Mouse (Mus musculus): Measurements from ENCODE around the gene Asrgl1. TPM values are rescaled to one million over a fixed set of nuclear protein-coding genes. Genes with fewer than 3 reads are reported as not detected.
"Not testable (repeated sequence)": the region's sequence is repeated elsewhere in the genome, so short reads cannot be mapped to it uniquely, and the experiment has no call there.

Gene Asrgl1
- polyA plus RNA-seq, 1 experiment from 2014 or later = 20.3 TPM

DNA sequence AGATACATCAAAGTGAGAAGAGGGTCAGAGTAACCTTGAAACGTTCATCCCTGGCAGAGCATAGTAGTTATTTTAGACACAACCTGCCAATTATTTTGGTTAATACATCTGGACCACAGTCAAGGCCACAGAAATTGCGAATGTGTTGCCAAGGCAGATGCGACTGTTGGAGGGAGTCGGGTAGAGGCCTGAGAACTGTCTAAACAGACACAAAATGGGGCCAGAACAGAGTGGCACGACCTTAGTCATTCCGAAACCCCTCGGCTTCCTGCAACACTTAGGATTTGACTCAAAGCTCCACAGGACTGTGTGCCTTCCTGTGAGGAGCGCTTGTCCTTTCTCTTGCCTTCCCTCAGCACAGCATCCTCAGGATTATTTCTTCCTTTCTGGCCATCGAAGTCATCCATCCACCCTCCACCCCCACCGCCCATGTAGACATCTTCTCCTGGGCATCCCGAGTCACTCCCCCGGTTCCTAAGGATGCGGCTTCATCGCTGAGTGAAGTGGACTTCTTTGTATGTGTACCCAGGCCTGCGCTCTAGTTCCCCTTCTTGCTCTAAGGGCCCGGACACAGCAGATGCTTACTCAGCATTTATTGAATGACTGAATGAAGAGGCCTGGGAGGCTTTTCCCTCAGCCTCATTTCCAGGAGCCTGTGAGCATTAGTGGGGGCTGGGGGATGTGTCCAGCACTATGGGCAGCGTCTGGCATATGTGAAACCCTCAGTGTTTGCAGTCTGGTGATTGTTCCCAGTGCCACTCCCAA, 35.0 kb downstream of the Asrgl1 start:
- H3K27me3 ChIP-seq (replicated peaks) = no peaks in the 10 kb centered on the region
- 89% methylated on average over 17 of the region's 17 CpGs for WGBS
- ATAC-seq (replicated peaks) = no peak

DNA sequence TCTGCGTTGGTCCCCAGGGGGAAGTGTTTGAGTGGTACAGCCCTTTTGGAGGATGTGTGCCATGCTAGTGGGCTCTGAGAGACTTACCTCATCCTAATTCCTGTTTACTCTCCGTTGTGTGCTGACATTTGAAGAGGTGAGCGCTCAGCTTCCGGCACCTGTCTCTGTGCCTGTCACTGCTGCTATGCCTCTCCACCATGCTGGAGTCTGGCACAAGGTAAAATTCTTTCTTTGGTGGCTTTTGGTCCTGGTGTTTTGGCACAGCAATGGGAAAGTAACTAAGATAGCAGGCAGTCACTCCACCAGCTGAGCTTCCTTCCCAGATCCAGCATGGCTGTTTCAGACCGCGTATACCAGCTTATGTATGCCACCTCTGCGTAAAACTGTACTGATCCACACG, 35.7 kb downstream of the Asrgl1 start:
- Histone ChIP-seq H3K4me1 (no peaks in the 10 kb centered on the region), H3K9ac (no peak overlapping the region), H3K4me3 (no peak overlapping the region), H3K4me2 (no peak overlapping the region), H3K27me3 (replicated peaks) (no peaks in the 10 kb centered on the region), H3K9me3 (no peaks in the 10 kb centered on the region), H3K36me3 (replicated peaks) (no peaks in the 10 kb centered on the region), H3K27ac (no peak overlapping the region)
- no peak for ATAC-seq (replicated peaks)
- WGBS = 87% methylated on average over 8 of the region's 8 CpGs

More for the DNA sequence above, 35.0 kb downstream of the Asrgl1 start:
- no peak overlapping the region for H3K27ac ChIP-seq
- no peaks in the 10 kb centered on the region for H3K9me3 ChIP-seq
- H3K36me3 ChIP-seq (replicated peaks) = no peaks in the 10 kb centered on the region
- H3K9ac ChIP-seq = no peak overlapping the region
- H3K4me1 ChIP-seq = no peaks in the 10 kb centered on the region
- no peak overlapping the region for H3K4me2 ChIP-seq
- H3K4me3 ChIP-seq = no peak overlapping the region

DNA sequence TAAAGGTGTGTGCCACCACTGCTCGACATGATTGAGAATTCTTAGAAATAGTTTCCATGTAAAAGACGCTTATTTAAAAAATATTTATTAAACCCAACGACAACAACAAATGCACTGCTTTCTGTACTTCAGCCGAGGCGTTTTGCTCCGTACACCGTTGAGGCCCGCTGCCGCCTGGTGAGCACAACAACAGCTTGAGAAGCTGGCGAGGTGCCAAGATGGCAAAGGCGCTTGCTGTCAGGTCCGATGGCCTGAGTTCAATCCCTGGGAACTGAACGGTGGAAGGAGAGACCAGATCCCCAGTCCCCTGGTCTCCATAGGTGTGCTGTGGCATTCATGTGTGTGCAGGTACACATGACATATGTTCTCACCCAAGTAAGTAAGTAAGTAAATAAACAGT, 38.0 kb downstream of the Asrgl1 start:
- Histone ChIP-seq H3K27ac (no peak overlapping the region), H3K4me3 (no peak overlapping the region), H3K36me3 (replicated peaks) (no peaks in the 10 kb centered on the region), H3K27me3 (replicated peaks) (no peaks in the 10 kb centered on the region), H3K4me2 (no peak overlapping the region), H3K9me3 (no peaks in the 10 kb centered on the region), H3K9ac (no peak overlapping the region), H3K4me1 (no peaks in the 10 kb centered on the region)
- no peak for ATAC-seq (replicated peaks)
- 78% methylated on average over 13 of the region's 13 CpGs for WGBS

DNA sequence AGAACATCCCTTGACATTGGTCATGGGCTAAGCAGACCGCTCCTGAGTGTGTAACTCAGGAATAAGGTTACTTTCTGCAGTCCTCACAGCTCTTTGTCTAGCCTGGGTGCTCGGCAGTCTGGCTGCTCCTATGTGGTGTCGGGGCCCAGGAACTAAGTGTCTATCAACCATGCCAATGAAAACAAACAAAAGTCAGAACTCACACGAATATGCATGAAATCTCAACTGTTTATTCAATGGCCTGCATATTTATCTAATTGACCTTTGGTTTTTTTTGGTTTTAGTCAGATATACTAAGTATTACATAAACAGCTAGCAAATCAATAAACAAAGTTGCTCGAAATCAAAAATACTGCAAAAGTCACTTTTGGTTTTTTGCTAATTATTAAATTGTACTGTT, 40.3 kb downstream of the Asrgl1 start:
- no peak for ATAC-seq (replicated peaks)
- no peak overlapping the region for H3K4me3 ChIP-seq
- no peaks in the 10 kb centered on the region for H3K36me3 ChIP-seq (replicated peaks)
- 77% methylated on average over 5 of the region's 5 CpGs for WGBS
- no peak overlapping the region for H3K4me2 ChIP-seq
- H3K4me1 ChIP-seq = no peaks in the 10 kb centered on the region
- H3K27me3 ChIP-seq (replicated peaks) = no peaks in the 10 kb centered on the region
- H3K27ac ChIP-seq = no peak overlapping the region
- H3K9ac ChIP-seq = no peak overlapping the region
- no peaks in the 10 kb centered on the region for H3K9me3 ChIP-seq

DNA sequence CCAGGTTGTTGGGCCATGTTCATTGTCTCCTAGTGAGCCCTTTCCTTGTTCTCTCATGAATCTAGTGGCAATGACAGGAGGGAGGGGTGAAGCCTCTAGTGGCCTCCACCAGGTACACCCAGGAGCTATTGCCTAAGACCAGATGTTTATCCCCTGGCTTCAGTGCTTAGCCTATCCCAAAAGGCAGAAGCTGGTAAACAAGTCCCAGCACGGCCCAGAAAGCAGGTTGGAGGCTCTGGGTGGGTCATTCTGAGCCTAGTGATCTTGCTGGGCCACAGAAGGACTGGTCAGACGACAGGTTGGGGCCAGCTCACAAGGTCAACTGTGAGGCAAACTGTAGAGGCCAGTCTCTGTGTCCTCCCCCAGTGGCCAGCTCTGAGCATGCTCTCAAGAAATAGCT, 44.7 kb downstream of the Asrgl1 start:
- Histone ChIP-seq H3K9me3 (no peaks in the 10 kb centered on the region), H3K36me3 (replicated peaks) (no peaks in the 10 kb centered on the region), H3K27ac (no peak overlapping the region), H3K9ac (no peak overlapping the region), H3K4me2 (no peak overlapping the region), H3K4me1 (no peaks in the 10 kb centered on the region), H3K4me3 (no peak overlapping the region), H3K27me3 (replicated peaks) (no peaks in the 10 kb centered on the region)
- WGBS = 69% methylated on average over 2 of the region's 2 CpGs
- ATAC-seq (replicated peaks) = no peak

DNA sequence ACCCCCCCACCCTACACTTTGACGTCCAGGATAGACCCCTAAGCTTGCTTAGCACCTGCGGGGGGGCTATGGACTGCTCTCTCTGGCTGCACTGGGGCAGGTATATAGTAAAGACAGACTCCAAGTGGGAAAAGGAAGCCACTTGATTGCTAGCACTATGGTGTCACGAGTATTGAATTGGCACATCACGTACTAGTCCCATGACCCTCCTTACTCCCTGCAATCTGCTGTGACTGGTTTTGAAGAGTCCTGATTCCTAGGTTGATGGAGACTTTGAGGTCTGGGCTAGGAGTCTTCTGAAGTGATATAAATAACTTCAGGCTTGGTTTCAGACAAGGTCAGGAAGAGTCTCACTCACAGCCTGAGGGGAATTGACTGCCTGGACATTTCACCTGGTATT, 45.2 kb downstream of the Asrgl1 start:
- 74% methylated on average over 4 of the region's 4 CpGs for WGBS
- Histone ChIP-seq H3K27ac (no peak overlapping the region), H3K9ac (no peak overlapping the region), H3K36me3 (replicated peaks) (no peaks in the 10 kb centered on the region), H3K4me1 (no peaks in the 10 kb centered on the region), H3K4me2 (no peak overlapping the region), H3K27me3 (replicated peaks) (no peaks in the 10 kb centered on the region), H3K9me3 (no peaks in the 10 kb centered on the region), H3K4me3 (no peak overlapping the region)
- ATAC-seq (replicated peaks) = no peak

DNA sequence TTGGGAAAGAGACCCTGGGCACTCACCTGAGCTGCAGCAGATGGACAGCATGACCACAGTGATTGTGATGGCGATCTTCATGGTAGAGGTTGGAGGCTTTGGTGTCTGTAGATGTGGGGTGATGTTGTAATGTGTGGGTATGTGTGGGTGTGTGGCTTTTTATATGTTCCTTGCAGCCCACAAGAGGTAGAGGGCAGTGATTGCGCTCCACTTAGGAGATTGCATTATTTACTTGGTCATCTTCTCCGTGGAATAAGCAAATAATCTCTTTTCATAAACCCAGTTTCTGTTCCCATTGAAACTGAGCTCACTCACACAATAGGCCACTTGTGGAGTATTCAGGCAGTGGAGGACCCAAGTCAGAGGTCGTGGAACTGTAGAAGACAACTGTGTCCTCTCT, 47.6 kb downstream of the Asrgl1 start, which contains the start of gene Scgb1a1:
Gene Scgb1a1 (minus strand): TSS at position 138 of the 400 bp plus-strand sequence.
- Histone ChIP-seq H3K27me3 (replicated peaks) (no peaks in the 10 kb centered on the region), H3K4me3 (no peak within 1 kb of the TSS), H3K4me1 (no peaks in the 10 kb centered on the region), H3K9me3 (no peaks in the 10 kb centered on the region), H3K36me3 (replicated peaks) (no peaks in the 10 kb centered on the region), H3K9ac (no peak within 1 kb of the TSS), H3K4me2 (no peak within 1 kb of the TSS), H3K27ac (no peak within 1 kb of the TSS)
- ATAC-seq (replicated peaks) = no peak
- WGBS = 81% methylated on average over 4 of the region's 4 CpGs

DNA sequence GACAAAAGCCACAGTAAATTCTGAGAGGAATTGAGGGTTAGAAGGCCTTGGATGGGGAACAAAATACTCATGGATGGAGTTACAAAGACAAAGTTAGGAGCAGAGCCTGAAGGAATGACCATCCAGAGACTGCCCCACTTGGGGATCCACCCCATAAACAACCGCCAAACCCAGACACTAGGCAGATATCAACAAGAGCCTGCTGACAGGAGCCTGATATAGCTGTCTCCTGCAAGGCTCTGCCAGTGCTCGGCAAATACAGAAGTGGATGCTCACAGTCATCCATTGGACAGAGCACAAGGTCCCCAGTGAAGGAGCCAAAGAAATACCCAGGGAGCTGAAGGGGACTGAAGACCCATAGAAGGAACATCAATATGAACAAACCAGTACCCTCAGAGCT, 51.5 kb downstream of the Asrgl1 start:
- H3K4me2 ChIP-seq; H3K9ac ChIP-seq; H3K9me3 ChIP-seq; ATAC-seq (replicated peaks); H3K4me1 ChIP-seq; H3K27ac ChIP-seq; H3K4me3 ChIP-seq; H3K27me3 ChIP-seq (replicated peaks); H3K36me3 ChIP-seq (replicated peaks): not testable (repeated sequence)
- 77% methylated on average over 2 of the region's 2 CpGs for WGBS

DNA sequence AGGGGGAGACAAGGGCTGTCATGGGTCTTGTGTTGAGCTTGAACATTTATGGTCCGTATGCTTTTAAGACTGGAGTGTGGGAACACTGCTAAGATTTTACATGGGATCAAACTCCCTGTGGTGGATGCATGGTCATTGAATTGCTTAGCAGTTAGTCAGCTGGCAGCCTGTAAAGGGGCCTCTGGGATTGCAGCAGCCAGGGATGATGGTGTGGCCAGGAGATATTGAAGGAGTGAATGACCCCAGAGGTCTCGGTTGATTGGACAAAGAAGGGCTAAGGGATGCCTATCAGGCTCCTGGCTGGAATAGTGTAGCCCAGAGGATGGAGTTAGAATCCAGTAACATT, 52.5 kb downstream of the Asrgl1 start:
- Histone ChIP-seq H3K4me1 (peaks cover 6% of the 10 kb centered on the region; the same call in 1 of the 2 replicates), H3K36me3 (replicated peaks) (no peaks in the 10 kb centered on the region), H3K9ac (no peak overlapping the region), H3K4me3 (no peak overlapping the region), H3K27me3 (replicated peaks) (no peaks in the 10 kb centered on the region), H3K9me3 (no peaks in the 10 kb centered on the region), H3K4me2 (no peak overlapping the region), H3K27ac (no peak overlapping the region)
- WGBS = 80% methylated on average over 2 of the region's 2 CpGs
- peak; percentile 46 for ATAC-seq (replicated peaks)

DNA sequence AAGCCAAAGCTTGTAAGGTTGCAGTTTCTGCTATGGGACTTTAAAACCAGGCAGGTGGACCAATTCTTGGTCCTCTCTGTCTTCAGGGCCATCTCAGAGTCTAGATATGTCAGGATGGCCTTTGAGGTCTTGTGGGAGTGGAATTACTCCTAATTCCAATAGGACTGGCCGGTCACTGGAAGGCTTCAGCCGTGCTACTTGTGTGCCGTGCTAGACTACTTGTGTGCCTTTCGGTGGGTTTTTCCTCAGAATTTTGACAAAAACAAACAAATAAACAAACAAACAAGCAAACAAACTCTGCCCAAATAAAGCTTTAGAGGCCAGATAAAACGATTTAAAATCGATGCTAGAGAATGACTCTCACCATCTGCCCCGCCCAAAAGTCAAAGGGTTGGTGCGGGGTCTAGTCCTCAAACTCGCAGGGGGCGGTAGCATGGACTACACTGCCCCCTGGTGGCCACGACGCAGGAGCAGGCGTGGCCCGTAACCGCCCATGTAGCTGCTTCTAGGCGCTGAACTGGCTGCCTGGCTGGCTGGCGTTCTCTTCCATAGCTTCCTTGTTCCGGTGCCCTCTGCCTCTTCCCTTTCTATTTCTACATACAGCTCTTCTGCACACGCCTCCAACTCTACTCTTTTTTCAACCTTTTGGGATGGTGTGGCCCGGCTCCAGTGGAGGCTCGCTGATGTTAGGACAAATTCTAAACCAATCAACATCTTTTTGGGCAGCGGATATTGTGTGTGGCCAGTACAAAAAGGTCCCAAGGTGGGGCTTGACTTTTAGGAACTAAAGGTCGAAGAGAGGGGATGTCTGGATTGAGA, 53.0 kb downstream of the Asrgl1 start:
- H3K4me3 ChIP-seq = no peak overlapping the region
- H3K4me2 ChIP-seq = peak overlapping the region; percentile 37
- no peak overlapping the region for H3K27ac ChIP-seq
- no peaks in the 10 kb centered on the region for H3K36me3 ChIP-seq (replicated peaks)
- H3K9ac ChIP-seq = no peak overlapping the region
- H3K9me3 ChIP-seq = no peaks in the 10 kb centered on the region
- H3K27me3 ChIP-seq (replicated peaks) = no peaks in the 10 kb centered on the region
- peak; percentile 95 for ATAC-seq (replicated peaks)
- WGBS = 15% methylated on average over 23 of the region's 23 CpGs
- H3K4me1 ChIP-seq = peaks cover 6% of the 10 kb centered on the region; the same call in 1 of the 2 replicates

DNA sequence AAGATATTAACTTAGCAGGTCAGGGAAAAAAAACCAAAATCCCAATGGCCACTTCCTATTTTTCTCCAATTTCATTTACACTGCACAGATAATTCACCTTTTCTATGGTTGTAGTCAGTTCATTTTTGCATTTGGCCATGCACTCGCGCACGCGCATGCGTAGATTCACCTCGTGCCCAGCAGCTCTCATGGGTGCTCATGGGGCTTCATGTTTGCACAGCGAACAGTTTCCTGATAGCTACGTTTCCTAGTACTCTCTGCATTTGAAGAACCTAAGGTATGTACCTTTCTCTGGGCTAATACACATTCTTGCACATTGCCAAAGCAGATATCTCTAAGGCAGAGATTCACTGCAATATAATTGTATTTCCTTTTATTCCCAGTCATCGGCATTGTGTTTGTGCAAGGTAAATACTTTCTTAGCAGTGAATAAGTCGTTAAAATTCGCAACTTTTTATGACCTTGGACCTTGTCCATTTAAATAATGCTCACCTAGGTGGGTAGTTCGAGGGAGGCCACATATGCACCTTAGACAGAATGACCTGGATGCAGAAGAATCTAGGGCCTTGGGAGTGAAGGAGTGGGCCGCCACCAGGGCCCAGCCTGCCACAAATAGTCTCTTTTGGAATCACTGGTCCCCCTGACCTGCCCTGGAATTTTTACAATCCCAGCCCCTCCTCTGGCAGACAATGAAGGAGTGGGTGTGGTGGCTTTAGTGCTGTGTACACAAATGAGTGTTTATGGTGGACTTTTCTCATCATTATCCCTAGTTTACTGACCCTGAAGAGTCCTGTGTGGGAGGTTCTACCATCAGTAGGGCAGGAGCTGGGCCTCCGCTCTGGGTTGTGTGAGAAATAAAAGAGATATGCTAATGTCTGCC, 53.9 kb downstream of the Asrgl1 start:
- peaks cover 6% of the 10 kb centered on the region; the same call in 1 of the 2 replicates for H3K4me1 ChIP-seq
- H3K4me2 ChIP-seq = no peak overlapping the region; the same call in 1 of the 2 replicates
- H3K36me3 ChIP-seq (replicated peaks) = no peaks in the 10 kb centered on the region
- H3K27ac ChIP-seq = no peak overlapping the region
- H3K9me3 ChIP-seq = no peaks in the 10 kb centered on the region
- no peak overlapping the region for H3K9ac ChIP-seq
- 89% methylated on average over 14 of the region's 14 CpGs for WGBS
- ATAC-seq (replicated peaks) = 0 out of 2 replicates have a peak, but pooled peaks have one; percentile 22
- no peak overlapping the region for H3K4me3 ChIP-seq
- H3K27me3 ChIP-seq (replicated peaks) = no peaks in the 10 kb centered on the region

DNA sequence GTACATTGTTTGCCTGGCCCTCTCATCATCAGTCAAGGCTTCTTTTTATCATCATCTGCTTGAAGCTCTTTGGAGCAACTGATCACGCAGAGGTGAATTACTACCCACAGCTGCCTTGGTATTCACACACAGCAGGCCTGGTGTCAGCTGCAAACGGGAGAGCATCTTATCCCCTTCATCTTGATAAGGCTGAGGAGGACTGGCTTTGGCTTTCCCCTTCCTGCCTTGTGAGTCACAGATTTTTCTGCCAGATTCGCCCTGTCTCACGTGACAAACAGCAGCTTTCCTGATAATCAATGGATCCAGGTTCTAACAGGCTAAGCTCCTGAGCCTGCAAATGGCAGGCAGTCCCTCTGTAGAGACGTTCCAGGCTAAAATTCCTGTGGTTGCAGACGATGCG, 55.5 kb downstream of the Asrgl1 start:
- Histone ChIP-seq H3K36me3 (replicated peaks) (no peaks in the 10 kb centered on the region), H3K4me1 (peaks cover 6% of the 10 kb centered on the region; the same call in 1 of the 2 replicates), H3K9me3 (no peaks in the 10 kb centered on the region), H3K4me3 (no peak overlapping the region), H3K9ac (no peak overlapping the region), H3K27me3 (replicated peaks) (no peaks in the 10 kb centered on the region), H3K4me2 (no peak overlapping the region), H3K27ac (no peak overlapping the region)
- ATAC-seq (replicated peaks) = no peak
- 41% methylated on average over 7 of the region's 7 CpGs for WGBS

All from midbrain, embryonic 15.5 days (tissue).